Comparison of ENCODE assay signal across 8 mouse cellular contexts in the genomic region with DNA sequence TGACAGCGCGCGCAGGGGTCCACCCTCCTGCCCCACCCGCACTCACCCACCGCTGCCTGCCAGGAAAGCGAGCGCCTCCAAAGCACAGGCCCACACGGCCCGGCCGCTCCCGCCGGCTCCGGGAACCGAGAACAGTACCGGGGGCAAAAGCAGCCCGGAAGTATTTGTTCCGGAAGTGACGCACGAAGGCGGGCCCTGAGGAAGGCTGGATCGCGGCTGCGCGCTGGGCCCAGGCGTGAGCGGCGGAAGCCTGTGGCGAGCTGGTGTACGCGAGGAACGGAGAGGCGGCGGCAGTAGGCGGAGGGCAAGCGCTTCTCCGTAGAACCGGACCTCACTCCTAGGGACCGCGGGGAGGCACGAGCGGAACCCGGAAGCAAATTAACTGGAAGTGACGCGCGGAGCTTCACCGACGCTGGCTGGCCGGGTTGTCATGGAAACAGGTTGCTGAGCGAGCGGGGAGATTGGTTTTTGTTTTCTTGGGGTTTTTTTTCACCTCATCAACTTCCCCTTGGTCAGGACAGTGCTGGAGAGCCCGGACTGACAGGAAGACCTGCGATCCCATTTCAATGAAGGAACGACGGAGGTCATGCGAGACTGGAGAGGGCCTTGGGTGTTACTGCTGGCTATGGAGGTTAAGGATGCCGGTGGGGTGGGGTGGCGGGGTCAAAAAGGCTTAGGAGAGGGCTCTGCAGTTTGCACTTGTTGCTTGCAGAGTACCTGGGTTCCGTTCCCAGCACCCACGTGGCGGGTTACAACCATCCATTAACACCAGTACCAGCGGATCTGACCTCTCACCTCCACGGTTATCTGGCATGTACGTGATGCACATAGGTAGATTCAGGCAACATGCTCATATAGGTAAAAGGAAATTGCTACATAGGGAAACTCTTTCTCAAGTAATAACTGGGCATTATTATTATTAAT. TPM values are rescaled to one million over a fixed set of nuclear protein-coding genes. Genes with fewer than 3 reads are reported as not detected.
A peak's percentile ranks its signal among the peaks of the same experiment; 100 is the strongest.
DNase-seq lines count a peak whose midpoint lies in the region; ATAC-seq and TF ChIP-seq lines count a peak whose summit lies in the region.

Spata2 (minus strand) TSS at position 175 of the 924 bp plus-strand sequence.

- DNase-seq in WW6 (ENCODE audit: low read depth, low spot score): peak; percentile 73
- DNase-seq in cerebellum, postnatal 4 days (ENCODE audit: low spot score in 2 of 2): peak; percentile 82 to 89
- DNase-seq in gastrocnemius, adult 2 months: peak; percentile 97
- DNase-seq in hindbrain, postnatal 0 days (ENCODE audit: low spot score): peak; percentile 96
- peak; percentile 91 to 95 for DNase-seq in left cerebral cortex, adult 2 months (ENCODE audit: extremely low spot score in 1 of 2, low spot score in 2 of 2)
- peak; percentile 95 to 96 for DNase-seq in right cerebral cortex, adult 2 months (ENCODE audit: low spot score in 2 of 2)
- DNase-seq in urinary bladder, postnatal 14 days (ENCODE audit: low spot score): peak; percentile 92

- H3K4me1 ChIP-seq in hindbrain, postnatal 0 days (ENCODE audit: insufficient read depth, low read length): peaks cover 15% of the 10 kb centered on the region

- no peaks in the 10 kb centered on the region for H3K9me3 ChIP-seq in hindbrain, postnatal 0 days (ENCODE audit: low read length)

- no peaks in the 10 kb centered on the region for H3K27me3 ChIP-seq in hindbrain, postnatal 0 days (ENCODE audit: insufficient read depth, low read length)

- peak; percentile 89 for ATAC-seq in hindbrain, postnatal 0 days
- peak; percentile 86 for ATAC-seq in megakaryocyte, adult 5-6 weeks (ENCODE audit: poor library complexity, severe bottlenecking)

- peak within 1 kb of the TSS; percentile 89 for H3K4me2 ChIP-seq in hindbrain, postnatal 0 days (ENCODE audit: low read depth, low read length)

- H3K9ac ChIP-seq in hindbrain, postnatal 0 days (replicated peaks; ENCODE audit: low read length): peak within 1 kb of the TSS; percentile 99

- no peaks in the 10 kb centered on the region for H3K36me3 ChIP-seq in hindbrain, postnatal 0 days (ENCODE audit: insufficient read depth, low read length)

- TF ChIP-seq CTCF in gastrocnemius, adult 2 months (IDR thresholded peaks at IDR 0.05): no peak
- no peak for TF ChIP-seq CTCF in hindbrain, postnatal 0 days (IDR thresholded peaks at IDR 0.05; ENCODE audit: low read depth)
- no peak for TF ChIP-seq CTCF in left cerebral cortex, adult 2 months (IDR thresholded peaks at IDR 0.05)

- peak within 1 kb of the TSS; percentile 92 for H3K4me3 ChIP-seq in gastrocnemius, adult 2 months
- peak within 1 kb of the TSS; percentile 100 for H3K4me3 ChIP-seq in hindbrain, postnatal 0 days (ENCODE audit: low read length)
- peak within 1 kb of the TSS; percentile 92 for H3K4me3 ChIP-seq in left cerebral cortex, adult 2 months

- 1% methylated on average over 63 of the region's 63 CpGs for WGBS in hindbrain, postnatal 0 days

- intact Hi-C loops in gastrocnemius, adult 2 months (cut with DNase I): no loop called here
- intact Hi-C loops in left cerebral cortex, adult 2 months (cut with DNase I): loop anchor here (5.0 kb wide), 2 partner anchors 71 to 431 kb away; partner anchors contain the start of genes Slc9a8 and Znfx1

- peak within 1 kb of the TSS; percentile 96 for H3K27ac ChIP-seq in gastrocnemius, adult 2 months
- H3K27ac ChIP-seq in hindbrain, postnatal 0 days: peak within 1 kb of the TSS; percentile 99
- peak within 1 kb of the TSS; percentile 94 for H3K27ac ChIP-seq in left cerebral cortex, adult 2 months

RNA-seq across cellular contexts. Expression of gene Spata2, which starts in this region (rescaled TPM):
- 10 to 100 TPM; 18.4 to 18.9 TPM for total RNA-seq in gastrocnemius, adult 2 months (2021)
- 41.3 and 45.6 TPM in 2 replicates for total RNA-seq in hindbrain, postnatal 0 days (2014; rRNA removed)
- 27.6 and 29.4 TPM in 2 replicates for polyA plus RNA-seq in hindbrain, postnatal 0 days (2015; fragmentation: Nextera tagmentation; extraction: Ambion mirVana)
- total RNA-seq in left cerebral cortex, adult 2 months (2021): 10 to 100 TPM; 78.0 to 79.1 TPM
- 9.0 and 11.3 TPM in 2 replicates for total RNA-seq in megakaryocyte, adult 5-6 weeks (2015)
- 6.3 and 10.3 TPM in 2 replicates for total RNA-seq in megakaryocyte, adult 5-6 weeks (2017)

Comparison
In these comparisons a context has a peak if more than half of its experiments do, and no peak if none do; other contexts are left out.
1. Peak in every context shown above with its lines: DNase-seq, ATAC-seq, H3K4me3 ChIP-seq and H3K27ac ChIP-seq.